Mouse (Mus musculus) limb, embryonic 12.5 days (tissue): ENCODE results near the gene Nmur1. TPM values are rescaled to one million over a fixed set of nuclear protein-coding genes. Genes with fewer than 3 reads are reported as not detected.

Source experiments
- ATAC-seq: fragments of 200-750 bp; cut with Nextera tagmentation; 2 replicates; pipeline ENCODE4 v1.8.0; 2017; ENCODE audit warnings: low read depth, moderate TSS enrichment; ENCODE audit not compliant: insufficient number of reproducible peaks, insufficient read depth, low FRiP score, low TSS enrichment
- H3K27ac ChIP-seq: fragments of 300-500 bp; sonication (generic); 2 replicates; pipeline ENCODE4 v1.5.1; 2016; ENCODE audit warnings: mild to moderate bottlenecking, moderate library complexity
- H3K27me3 ChIP-seq: fragments of 300-500 bp; sonication (generic); 2 replicates; pipeline ENCODE4 v1.6.1; 2016; ENCODE audit warnings: mild to moderate bottlenecking, moderate library complexity
- H3K36me3 ChIP-seq: fragments of 300-500 bp; sonication (generic); 2 replicates; pipeline ENCODE4 v1.6.1; 2016; ENCODE audit warnings: mild to moderate bottlenecking, moderate library complexity
- H3K4me1 ChIP-seq: fragments of 300-500 bp; sonication (generic); replicated peaks from 2 replicates; pipeline ENCODE4 v1.6.1; 2016
- H3K4me2 ChIP-seq: fragments of 300-500 bp; sonication (generic); 2 replicates; pipeline ENCODE4 v1.6.1; 2016; ENCODE audit warnings: mild to moderate bottlenecking, moderate library complexity
- H3K4me3 ChIP-seq: fragments of 300-500 bp; sonication (generic); replicated peaks from 2 replicates; pipeline ENCODE4 v1.5.1; 2016; ENCODE audit warnings: mild to moderate bottlenecking
- H3K9ac ChIP-seq: fragments of 300-500 bp; sonication (generic); replicated peaks from 2 replicates; pipeline ENCODE4 v1.6.1; 2016; ENCODE audit warnings: mild to moderate bottlenecking, moderate library complexity
- H3K9me3 ChIP-seq: fragments of 300-500 bp; sonication (generic); 2 replicates; pipeline ENCODE4 v1.6.1; 2016; ENCODE audit warnings: mild to moderate bottlenecking, moderate library complexity
- WGBS: fragments of 180-500 bp; shearing (Covaris S2); methylation state at CpG from one replicate; pipeline ENCODE4 v1.1.7; 2016; 5-methylcytosine and 5-hydroxymethylcytosine counted together
- polyA plus RNA-seq: library from polyadenylated mRNA; unstranded; fragments of >200 nt; fragmentation: Nextera tagmentation; extraction: Ambion mirVana; gene quantifications from 2 replicates; pipeline ENCODE4 v1.2.1, GENCODE M21; 2016

Nmur1 gene
- polyA plus RNA-seq, 1 experiment from 2014 or later: not detected

DNA sequence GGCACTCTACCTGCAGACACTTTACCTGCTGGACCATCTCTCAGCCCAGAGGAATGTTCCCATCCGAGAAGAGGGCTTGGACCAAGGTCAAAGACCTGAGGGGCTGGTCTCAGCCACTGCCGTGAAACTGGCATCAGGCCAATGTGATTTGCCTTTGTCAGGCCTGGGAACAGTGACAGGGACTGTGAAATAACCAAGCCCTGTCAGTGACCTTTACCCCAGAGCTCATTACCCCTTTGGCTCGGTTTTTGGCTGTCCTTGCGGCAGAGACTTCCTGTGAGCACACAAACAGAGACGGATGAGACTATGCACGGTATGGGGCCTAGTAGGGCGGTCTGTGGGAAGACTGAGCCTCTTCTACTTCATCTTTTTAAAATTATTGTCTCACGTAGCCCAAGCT, 19.1 kb downstream of the Nmur1 start:
- Histone ChIP-seq H3K27me3 (no peaks in the 10 kb centered on the region), H3K36me3 (no peaks in the 10 kb centered on the region), H3K27ac (no peak overlapping the region), H3K4me1 (no peaks in the 10 kb centered on the region), H3K9ac (no peak overlapping the region), H3K4me2 (no peak overlapping the region), H3K9me3 (peaks cover 3% of the 10 kb centered on the region; the same call in 1 of the 2 replicates), H3K4me3 (no peak overlapping the region)
- ATAC-seq: no peak
- WGBS: 74% methylated on average over 8 of the region's 8 CpGs

- Histone ChIP-seq H3K27ac (no peak overlapping the region), H3K4me3 (no peak overlapping the region), H3K4me1 (no peaks in the 10 kb centered on the region), H3K9ac (no peak overlapping the region), H3K4me2 (no peak overlapping the region), H3K36me3 (no peaks in the 10 kb centered on the region), H3K27me3 (no peaks in the 10 kb centered on the region), H3K9me3 (peaks cover 3% of the 10 kb centered on the region; the same call in 1 of the 2 replicates)
- WGBS: 81% methylated on average over 4 of the region's 4 CpGs
- no peak for ATAC-seq
These were observed 19.7 kb downstream of the Nmur1 start for GRCm38 (mm10) chr1:86406313-86406712.

GRCm38 (mm10) chr1:86404834-86405233, 21.2 kb downstream of the Nmur1 start:
- Histone ChIP-seq H3K9ac (no peak overlapping the region), H3K9me3 (peaks cover 3% of the 10 kb centered on the region; the same call in 1 of the 2 replicates), H3K4me1 (no peaks in the 10 kb centered on the region), H3K36me3 (no peaks in the 10 kb centered on the region), H3K4me2 (no peak overlapping the region), H3K27ac (no peak overlapping the region), H3K27me3 (no peaks in the 10 kb centered on the region), H3K4me3 (no peak overlapping the region)
- ATAC-seq: no peak
- WGBS: 60% methylated on average over 5 of the region's 5 CpGs

GRCm38 (mm10) chr1:86400096-86400754, 25.8 kb downstream of the Nmur1 start:
- H3K4me1 ChIP-seq: peaks cover 16% of the 10 kb centered on the region
- no peak for ATAC-seq
- 76% methylated on average over 8 of the region's 8 CpGs for WGBS
- H3K36me3 ChIP-seq: no peaks in the 10 kb centered on the region
- H3K4me2 ChIP-seq: no peak overlapping the region
- H3K27me3 ChIP-seq: no peaks in the 10 kb centered on the region
- no peak overlapping the region for H3K4me3 ChIP-seq
- peaks cover 3% of the 10 kb centered on the region; the same call in 1 of the 2 replicates for H3K9me3 ChIP-seq
- no peak overlapping the region for H3K27ac ChIP-seq
- no peak overlapping the region for H3K9ac ChIP-seq

DNA sequence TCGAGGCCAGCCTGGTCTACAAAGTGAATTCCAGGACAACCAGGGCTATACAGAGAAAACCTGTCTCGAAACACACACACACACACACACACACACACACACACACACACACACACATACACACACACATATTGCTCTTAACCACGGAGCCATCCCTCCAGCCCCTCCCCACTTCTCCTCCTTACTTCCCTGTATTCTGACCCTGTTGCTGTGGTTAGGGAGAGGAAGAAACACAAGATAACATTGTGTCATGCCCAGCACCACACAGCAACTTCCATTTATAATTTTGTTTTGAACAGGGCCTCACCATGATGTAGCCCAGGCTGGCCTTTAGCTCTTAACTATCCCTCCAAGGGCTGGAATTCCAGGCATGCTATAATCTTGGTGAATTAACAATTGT, 26.7 kb downstream of the Nmur1 start:
- ATAC-seq: no peak
- H3K27ac ChIP-seq: no peak overlapping the region
- H3K4me1 ChIP-seq: peaks cover 16% of the 10 kb centered on the region
- no peak overlapping the region for H3K9ac ChIP-seq
- no peak overlapping the region for H3K4me3 ChIP-seq
- H3K4me2 ChIP-seq: no peak overlapping the region
- 73% methylated on average over 2 of the region's 3 CpGs for WGBS
- no peaks in the 10 kb centered on the region for H3K36me3 ChIP-seq
- H3K9me3 ChIP-seq: no peaks in the 10 kb centered on the region
- H3K27me3 ChIP-seq: no peaks in the 10 kb centered on the region

- H3K27ac ChIP-seq: peak overlapping the region; percentile 73
- H3K9me3 ChIP-seq: no peaks in the 10 kb centered on the region
- no peak overlapping the region for H3K4me3 ChIP-seq
- 13% methylated on average over 7 of the region's 7 CpGs for WGBS
- H3K27me3 ChIP-seq: no peaks in the 10 kb centered on the region
- H3K36me3 ChIP-seq: no peaks in the 10 kb centered on the region
- H3K4me1 ChIP-seq: peaks cover 16% of the 10 kb centered on the region
- no peak overlapping the region for H3K9ac ChIP-seq
- H3K4me2 ChIP-seq: no peak overlapping the region
- ATAC-seq: peak; percentile 76
These were observed 27.8 kb downstream of the Nmur1 start for GRCm38 (mm10) chr1:86398222-86398621.

DNA sequence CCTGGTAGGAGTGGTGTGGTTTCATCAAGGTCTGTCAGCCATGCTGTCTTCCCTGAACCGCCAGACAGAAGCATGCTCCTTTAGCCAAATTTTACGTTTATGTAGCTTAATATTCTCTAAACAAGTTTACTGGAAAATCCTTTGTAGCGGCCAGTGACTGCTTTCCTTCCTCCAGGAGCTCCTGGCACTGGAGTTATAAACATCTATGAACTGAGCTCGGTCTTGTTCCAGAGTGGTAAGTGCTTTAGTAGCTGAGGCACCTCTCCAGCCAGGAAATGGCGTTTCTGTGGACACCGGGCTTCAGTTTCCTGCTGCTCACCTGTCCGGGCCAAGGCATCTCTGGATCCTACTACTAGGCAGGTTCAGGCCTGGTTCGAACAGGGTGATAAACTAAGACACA, 28.4 kb downstream of the Nmur1 start:
- H3K27ac ChIP-seq: peak overlapping the region; percentile 73
- H3K36me3 ChIP-seq: no peaks in the 10 kb centered on the region
- no peaks in the 10 kb centered on the region for H3K27me3 ChIP-seq
- no peaks in the 10 kb centered on the region for H3K9me3 ChIP-seq
- no peak for ATAC-seq
- WGBS: 64% methylated on average over 8 of the region's 8 CpGs
- H3K4me3 ChIP-seq: no peak overlapping the region
- H3K9ac ChIP-seq: no peak overlapping the region
- no peak overlapping the region for H3K4me2 ChIP-seq
- H3K4me1 ChIP-seq: peaks cover 16% of the 10 kb centered on the region

GRCm38 (mm10) chr1:86395897-86396296, 30.1 kb downstream of the Nmur1 start:
- no peak overlapping the region for H3K4me2 ChIP-seq
- no peak overlapping the region for H3K4me3 ChIP-seq
- H3K9ac ChIP-seq: no peak overlapping the region
- H3K4me1 ChIP-seq: peaks cover 16% of the 10 kb centered on the region
- 71% methylated on average over 7 of the region's 7 CpGs for WGBS
- no peaks in the 10 kb centered on the region for H3K36me3 ChIP-seq
- ATAC-seq: no peak
- H3K27ac ChIP-seq: no peak overlapping the region
- H3K27me3 ChIP-seq: no peaks in the 10 kb centered on the region
- no peaks in the 10 kb centered on the region for H3K9me3 ChIP-seq

- Histone ChIP-seq H3K9me3 (no peaks in the 10 kb centered on the region), H3K4me3 (no peak overlapping the region), H3K4me2 (no peak overlapping the region), H3K27me3 (no peaks in the 10 kb centered on the region), H3K36me3 (no peaks in the 10 kb centered on the region), H3K9ac (no peak overlapping the region), H3K27ac (no peak overlapping the region), H3K4me1 (peaks cover 16% of the 10 kb centered on the region)
- ATAC-seq: no peak
- WGBS: 85% methylated on average over 3 of the region's 3 CpGs
These were observed 31.8 kb downstream of the Nmur1 start for GRCm38 (mm10) chr1:86394246-86394645.

- 86% methylated on average over 3 of the region's 3 CpGs for WGBS
- ATAC-seq: no peak
- H3K4me1 ChIP-seq: peaks cover 10% of the 10 kb centered on the region
- no peaks in the 10 kb centered on the region for H3K36me3 ChIP-seq
- no peak overlapping the region for H3K9ac ChIP-seq
- H3K4me2 ChIP-seq: no peak overlapping the region
- no peaks in the 10 kb centered on the region for H3K9me3 ChIP-seq
- H3K4me3 ChIP-seq: no peak overlapping the region
- no peak overlapping the region for H3K27ac ChIP-seq
- no peaks in the 10 kb centered on the region for H3K27me3 ChIP-seq
These were observed 32.8 kb downstream of the Nmur1 start for GRCm38 (mm10) chr1:86393219-86393618.

DNA sequence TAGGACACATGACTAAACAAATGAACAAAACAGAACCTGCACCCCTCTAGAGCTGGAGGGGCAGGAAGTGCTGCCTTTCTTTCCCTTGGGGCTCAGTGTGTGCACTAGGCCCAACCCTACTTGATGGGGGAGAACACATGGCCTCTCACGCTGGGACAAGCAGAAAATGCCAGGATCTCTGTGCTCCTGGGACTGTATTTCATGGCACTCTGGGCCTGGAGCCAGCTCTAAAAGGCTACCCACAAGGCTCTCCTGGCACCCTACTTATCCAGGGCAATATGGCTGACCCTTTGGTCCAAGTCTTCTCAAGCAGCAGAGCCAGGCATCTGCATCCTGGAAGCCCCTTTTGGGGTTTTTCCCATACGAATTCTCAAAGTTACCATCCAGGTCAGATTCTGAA, 34.6 kb downstream of the Nmur1 start:
- Histone ChIP-seq H3K27me3 (no peaks in the 10 kb centered on the region), H3K27ac (no peak overlapping the region), H3K9me3 (no peaks in the 10 kb centered on the region), H3K36me3 (no peaks in the 10 kb centered on the region), H3K4me1 (no peaks in the 10 kb centered on the region), H3K4me2 (no peak overlapping the region), H3K9ac (no peak overlapping the region), H3K4me3 (no peak overlapping the region)
- WGBS: 53% methylated on average over 2 of the region's 2 CpGs
- no peak for ATAC-seq

DNA sequence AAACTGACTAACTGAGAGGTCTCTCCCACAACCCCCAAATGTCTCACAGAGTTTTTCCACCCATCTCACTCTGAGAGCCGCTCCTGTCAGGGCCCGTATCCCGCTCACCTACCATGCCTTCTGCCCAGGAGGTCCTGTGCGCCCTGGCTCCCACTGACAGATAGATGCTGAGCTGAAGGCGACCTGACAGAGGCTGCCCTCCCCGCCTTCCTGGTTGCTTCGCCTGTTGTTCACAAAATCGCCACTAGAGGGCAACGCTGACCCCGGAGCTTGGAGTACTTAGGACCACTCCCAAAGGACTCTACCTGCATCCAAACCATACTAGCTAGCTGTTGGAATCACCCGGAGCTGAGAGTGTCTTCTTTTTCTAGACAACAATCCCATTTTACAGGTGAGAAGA, 36.8 kb downstream of the Nmur1 start:
- no peaks in the 10 kb centered on the region for H3K9me3 ChIP-seq
- no peak overlapping the region for H3K27ac ChIP-seq
- no peaks in the 10 kb centered on the region for H3K27me3 ChIP-seq
- no peak for ATAC-seq
- H3K4me2 ChIP-seq: no peak overlapping the region
- no peak overlapping the region for H3K9ac ChIP-seq
- no peaks in the 10 kb centered on the region for H3K4me1 ChIP-seq
- H3K36me3 ChIP-seq: no peaks in the 10 kb centered on the region
- no peak overlapping the region for H3K4me3 ChIP-seq
- 4% methylated on average over 11 of the region's 11 CpGs for WGBS
